ENCODE assay signal across 36 mouse cellular contexts in the genomic region with DNA sequence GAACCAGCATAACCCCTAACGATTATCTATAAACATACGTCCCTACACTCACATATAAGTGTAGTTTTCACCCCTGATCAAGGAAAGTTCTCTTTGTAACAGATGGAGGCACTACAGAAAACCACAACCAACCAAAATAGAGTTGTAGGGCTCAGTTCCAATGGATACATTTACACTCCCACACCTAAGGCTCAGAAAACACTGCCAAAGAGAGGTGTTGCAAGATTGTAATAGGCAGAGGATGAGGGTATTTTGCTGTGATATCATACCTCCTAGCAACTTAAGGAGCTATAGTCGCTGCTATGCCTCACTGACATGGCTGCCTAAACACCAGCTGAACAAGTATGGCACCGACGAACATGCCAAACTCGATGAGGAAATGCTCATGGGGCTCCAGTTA. TPM values are rescaled to one million over a fixed set of nuclear protein-coding genes. Genes with fewer than 3 reads are reported as not detected.
"Had no signal": no experiment of that assay in that cellular context is flagged by ENCODE, and none has a peak within 500 bp of the region (broad histone marks: within the 10 kb centered on the region; RNA-seq: fewer than 3 reads in every experiment).

No protein-coding gene starts in this region.

- ATAC-seq: hindbrain, embryonic 16.5 days; hindbrain, postnatal 0 days; inflammation-experienced regulatory T-cells, adult 6 months; intestine, embryonic 15.5 days; intestine, embryonic 16.5 days; intestine, postnatal 0 days had no signal

- H3K36me3 ChIP-seq: heart, embryonic 12.5 days; heart, embryonic 13.5 days; heart, embryonic 15.5 days; hindbrain, embryonic 10.5 days; hindbrain, embryonic 12.5 days; hindbrain, embryonic 13.5 days; hindbrain, embryonic 15.5 days; intestine, embryonic 15.5 days; kidney, embryonic 15.5 days had no signal

- H3K9me3 ChIP-seq: heart, embryonic 13.5 days; heart, embryonic 15.5 days; hindbrain, embryonic 13.5 days; hindbrain, embryonic 15.5 days; intestine, embryonic 15.5 days; kidney, embryonic 15.5 days had no signal

- H3K27ac ChIP-seq: heart, embryonic 13.5 days; heart, embryonic 15.5 days; hindbrain, embryonic 10.5 days; hindbrain, embryonic 12.5 days; hindbrain, embryonic 13.5 days; hindbrain, embryonic 14.5 days; hindbrain, embryonic 15.5 days; hindbrain, postnatal 0 days; intestine, embryonic 15.5 days; kidney, embryonic 15.5 days; kidney, postnatal 0 days; layer of hippocampus, adult 2 months; left cerebral cortex, adult 2 months had no signal

- H3K4me1 ChIP-seq: heart, embryonic 12.5 days; heart, embryonic 13.5 days; heart, embryonic 15.5 days; hindbrain, embryonic 10.5 days; hindbrain, embryonic 12.5 days; hindbrain, embryonic 13.5 days; hindbrain, embryonic 15.5 days; intestine, embryonic 15.5 days had no signal

- H3K27me3 ChIP-seq: heart, embryonic 12.5 days; heart, embryonic 13.5 days; heart, embryonic 15.5 days; hindbrain, embryonic 12.5 days; hindbrain, embryonic 13.5 days; hindbrain, embryonic 15.5 days; intestine, embryonic 15.5 days; kidney, embryonic 15.5 days had no signal

- DNase-seq: heart, postnatal 10 days; heart, postnatal 14 days; heart, postnatal 36 days; heart, postnatal 4 days; kidney, adult 11 months; kidney, adult 18-20 months; kidney, adult 2 months; kidney, adult 8-10 months; kidney, adult 9 months; kidney, postnatal 10 days; kidney, postnatal 14 days; kidney, postnatal 25 days; kidney, postnatal 36 days; kidney, postnatal 4 days; layer of hippocampus, adult 9-11 months; layer of hippocampus, postnatal 36 days had no signal

- H3K4me2 ChIP-seq: heart, embryonic 11.5 days; heart, embryonic 12.5 days; heart, embryonic 13.5 days; heart, embryonic 15.5 days; hindbrain, embryonic 12.5 days; hindbrain, embryonic 13.5 days; hindbrain, embryonic 14.5 days; hindbrain, embryonic 15.5 days; intestine, embryonic 15.5 days; kidney, embryonic 15.5 days had no signal

- H3K9ac ChIP-seq: heart, embryonic 12.5 days; heart, embryonic 13.5 days; heart, embryonic 15.5 days; hindbrain, embryonic 12.5 days; hindbrain, embryonic 13.5 days; hindbrain, embryonic 14.5 days; hindbrain, embryonic 15.5 days; intestine, embryonic 15.5 days; kidney, embryonic 15.5 days had no signal

- H3K4me3 ChIP-seq: heart, embryonic 12.5 days; heart, embryonic 13.5 days; heart, embryonic 15.5 days; hindbrain, embryonic 10.5 days; hindbrain, embryonic 12.5 days; hindbrain, embryonic 13.5 days; hindbrain, embryonic 15.5 days; intestine, embryonic 15.5 days; kidney, embryonic 15.5 days; layer of hippocampus, adult 2 months; left cerebral cortex, adult 2 months had no signal

RNA-seq across cellular contexts. Expression of a gene that starts 44.4 kb away (rescaled TPM):
- total RNA-seq: hematopoietic stem cell, adult 5-6 weeks had no signal
- polyA plus RNA-seq: inflammation-experienced regulatory T-cells, adult 6 months had no signal
